Mouse (Mus musculus): Measurements from ENCODE around the gene Agtrap.

- TF ChIP-seq CTCF (IDR thresholded peaks at IDR 0.05; ENCODE audit: low read depth, low read length) (no peak), POLR2A (IDR thresholded peaks at IDR 0.05; ENCODE audit: borderline replicate concordance, low read depth, low read length) (no peak)
Observed at GRCm38 (mm10) chr4:148075881-148076280, 11.9 kb downstream of the Agtrap start.
